Mouse (Mus musculus): ENCODE measurements around the gene Atp8b4. TPM values are rescaled to one million over a fixed set of nuclear protein-coding genes. Genes with fewer than 3 reads are reported as not detected.

The Atp8b4 gene
- polyA plus RNA-seq, 1 experiment, result 31.7 TPM

DNA sequence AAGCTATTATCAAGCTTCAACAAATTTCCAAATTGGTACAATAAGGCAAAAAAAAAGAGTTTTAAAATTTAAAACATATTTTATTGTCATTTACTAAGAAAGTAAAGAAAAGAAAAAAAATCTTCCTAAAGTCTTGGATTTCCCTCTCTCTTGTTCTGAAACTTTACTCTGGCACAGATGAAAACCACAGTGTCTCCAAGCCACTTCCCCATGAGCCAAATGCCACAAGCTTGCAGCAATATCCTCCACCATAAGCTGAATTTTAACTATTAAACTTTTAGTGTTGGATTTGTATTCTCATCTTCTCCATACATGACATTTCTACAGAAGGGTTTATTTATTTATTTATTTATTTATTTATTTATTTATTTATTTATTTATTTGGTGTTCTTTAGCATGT, 114.4 kb downstream of the Atp8b4 start:
- no peak for TF ChIP-seq CTCF (IDR thresholded peaks at IDR 0.05; ENCODE audit: low read depth, low read length)
- TF ChIP-seq POLR2A (IDR thresholded peaks at IDR 0.05; ENCODE audit: borderline replicate concordance, low read depth, low read length), result no peak
- Histone ChIP-seq H3K27ac (ENCODE audit: insufficient read depth, low read depth, low read length) (no peak overlapping the region), H3K4me3 (ENCODE audit: insufficient read depth, low read length) (no peak overlapping the region), H3K4me1 (ENCODE audit: control insufficient read depth, insufficient read depth, low read length) (peaks cover 13% of the 10 kb centered on the region)

DNA sequence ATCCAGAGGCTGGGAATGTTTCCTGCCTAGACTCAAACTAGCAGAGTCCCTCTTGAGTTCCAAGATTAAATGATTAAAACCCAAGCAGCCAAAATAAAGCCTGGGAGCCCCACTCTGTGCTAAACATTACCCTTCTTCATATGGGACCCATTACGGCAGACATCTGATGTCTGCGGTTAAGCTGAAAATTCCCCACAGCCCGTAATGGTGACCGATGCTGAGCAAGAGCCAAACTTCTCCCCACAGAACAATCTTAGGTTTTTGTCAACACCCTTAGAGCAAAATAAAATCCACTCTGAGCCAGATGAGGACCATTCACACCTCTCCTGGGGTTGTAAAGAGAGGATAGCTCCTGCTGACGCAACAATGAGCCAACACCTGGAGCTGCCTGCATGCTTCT, 120.2 kb downstream of the Atp8b4 start:
- TF ChIP-seq CTCF (IDR thresholded peaks at IDR 0.05; ENCODE audit: low read depth, low read length) (no peak), POLR2A (IDR thresholded peaks at IDR 0.05; ENCODE audit: borderline replicate concordance, low read depth, low read length) (no peak)
- no peak overlapping the region for H3K4me3 ChIP-seq (ENCODE audit: insufficient read depth, low read length)
- no peak overlapping the region for H3K27ac ChIP-seq (ENCODE audit: insufficient read depth, low read depth, low read length)
- H3K4me1 ChIP-seq (ENCODE audit: control insufficient read depth, insufficient read depth, low read length), result no peaks in the 10 kb centered on the region

DNA sequence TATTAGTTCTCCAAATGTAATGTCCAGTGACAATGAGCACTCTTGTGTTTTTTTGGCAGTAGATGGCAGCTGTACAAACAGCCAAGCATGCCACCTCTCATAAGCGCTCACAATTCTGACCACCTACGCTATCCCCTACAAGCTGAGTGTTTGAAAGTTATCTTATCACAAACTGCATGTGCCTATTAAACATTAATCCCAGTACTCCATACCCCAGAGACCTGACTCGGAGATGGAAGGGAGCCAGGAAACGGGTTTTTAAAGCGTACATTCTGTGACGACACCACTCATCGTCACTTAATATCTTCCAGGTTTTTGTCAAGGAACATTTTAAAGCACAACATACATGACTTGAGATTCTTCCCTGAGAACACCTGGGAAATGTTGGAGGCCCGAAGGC, 128.8 kb downstream of the Atp8b4 start:
- Histone ChIP-seq H3K4me1 (ENCODE audit: control insufficient read depth, insufficient read depth, low read length) (no peaks in the 10 kb centered on the region), H3K4me3 (ENCODE audit: insufficient read depth, low read length) (no peak overlapping the region)

DNA sequence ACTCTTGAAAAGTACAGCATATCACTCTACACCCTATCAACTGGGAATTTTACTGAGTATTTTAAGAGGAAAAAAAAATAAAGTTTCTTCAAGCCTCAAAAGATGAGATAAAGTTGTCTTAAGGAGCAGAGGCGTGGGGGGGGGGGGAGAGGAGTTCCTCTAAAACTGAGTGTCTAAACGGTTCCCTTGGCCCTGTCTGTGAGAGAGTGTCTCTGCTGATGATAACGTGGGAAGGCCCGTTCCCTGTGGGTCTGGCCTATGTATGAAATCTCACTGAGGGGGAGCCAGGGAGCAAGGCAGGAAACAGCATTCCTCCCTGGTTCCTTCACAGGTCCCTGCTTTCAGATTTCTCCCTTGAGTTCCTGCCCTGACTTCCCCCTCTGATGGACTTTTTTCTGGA, 130.7 kb downstream of the Atp8b4 start:
- H3K27ac ChIP-seq (ENCODE audit: insufficient read depth, low read depth, low read length), result no peak overlapping the region
- TF ChIP-seq CTCF (IDR thresholded peaks at IDR 0.05; ENCODE audit: low read depth, low read length) (no peak), POLR2A (IDR thresholded peaks at IDR 0.05; ENCODE audit: borderline replicate concordance, low read depth, low read length) (no peak)
- no peak overlapping the region for H3K4me3 ChIP-seq (ENCODE audit: insufficient read depth, low read length)

More for the DNA sequence above, 128.8 kb downstream of the Atp8b4 start:
- H3K27ac ChIP-seq (ENCODE audit: insufficient read depth, low read depth, low read length), result no peak overlapping the region
- TF ChIP-seq CTCF (IDR thresholded peaks at IDR 0.05; ENCODE audit: low read depth, low read length) (no peak), POLR2A (IDR thresholded peaks at IDR 0.05; ENCODE audit: borderline replicate concordance, low read depth, low read length) (no peak)

DNA sequence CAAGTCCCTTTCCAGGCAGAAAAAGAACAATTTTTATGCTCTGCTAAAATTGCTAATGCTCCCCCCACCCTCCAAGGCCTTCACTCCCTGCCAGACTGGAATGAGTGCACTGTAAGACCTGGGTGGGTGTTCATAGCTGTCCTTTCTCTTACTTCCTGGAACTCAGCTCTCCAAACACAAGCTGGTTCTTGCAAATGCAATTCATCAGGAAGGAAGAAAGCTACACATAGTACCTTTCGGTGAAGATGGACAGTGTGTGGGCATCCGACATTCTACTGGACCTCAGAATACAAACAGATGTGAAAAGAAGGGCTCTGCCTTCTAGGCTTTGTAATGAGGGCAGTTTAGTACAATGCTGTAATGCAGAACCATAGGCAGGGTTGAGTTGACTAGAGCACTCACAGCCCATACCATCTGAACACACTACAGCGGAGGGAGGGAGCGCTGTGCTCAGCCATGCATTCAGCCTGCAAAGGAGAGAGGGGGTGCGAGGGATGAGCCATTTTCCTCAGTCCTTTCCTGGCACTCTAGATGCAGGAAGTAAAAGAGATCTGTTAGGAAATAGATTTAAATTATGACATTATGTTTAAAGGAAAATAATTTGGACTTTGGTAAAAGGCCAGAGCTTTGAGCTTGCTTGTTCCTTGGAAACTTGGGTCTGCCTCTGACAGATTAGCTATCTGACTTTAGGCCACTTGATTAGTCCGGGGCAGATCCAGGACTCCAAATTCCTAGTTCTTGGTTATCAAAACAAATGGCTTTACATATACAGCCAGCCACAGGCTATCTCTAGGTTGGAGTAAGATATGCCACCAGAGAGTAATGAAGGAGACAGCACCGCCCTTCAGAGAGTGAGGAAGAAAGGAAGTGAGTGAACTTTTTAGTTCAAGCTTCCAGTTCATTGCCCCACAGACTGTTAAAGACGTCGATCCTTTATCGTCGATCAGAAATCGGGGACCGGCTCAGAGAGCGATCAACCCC, 136.4 kb downstream of the Atp8b4 start:
- Histone ChIP-seq H3K4me1 (ENCODE audit: control insufficient read depth, insufficient read depth, low read length) (peaks cover 13% of the 10 kb centered on the region), H3K4me3 (ENCODE audit: insufficient read depth, low read length) (no peak overlapping the region), H3K27ac (ENCODE audit: insufficient read depth, low read depth, low read length) (peak overlapping the region; percentile 45)
- TF ChIP-seq CTCF (IDR thresholded peaks at IDR 0.05; ENCODE audit: low read depth, low read length), result no peak
- TF ChIP-seq POLR2A (IDR thresholded peaks at IDR 0.05; ENCODE audit: borderline replicate concordance, low read depth, low read length), result no peak

More for the DNA sequence above, 130.7 kb downstream of the Atp8b4 start:
- H3K4me1 ChIP-seq (ENCODE audit: control insufficient read depth, insufficient read depth, low read length), result no peaks in the 10 kb centered on the region

DNA sequence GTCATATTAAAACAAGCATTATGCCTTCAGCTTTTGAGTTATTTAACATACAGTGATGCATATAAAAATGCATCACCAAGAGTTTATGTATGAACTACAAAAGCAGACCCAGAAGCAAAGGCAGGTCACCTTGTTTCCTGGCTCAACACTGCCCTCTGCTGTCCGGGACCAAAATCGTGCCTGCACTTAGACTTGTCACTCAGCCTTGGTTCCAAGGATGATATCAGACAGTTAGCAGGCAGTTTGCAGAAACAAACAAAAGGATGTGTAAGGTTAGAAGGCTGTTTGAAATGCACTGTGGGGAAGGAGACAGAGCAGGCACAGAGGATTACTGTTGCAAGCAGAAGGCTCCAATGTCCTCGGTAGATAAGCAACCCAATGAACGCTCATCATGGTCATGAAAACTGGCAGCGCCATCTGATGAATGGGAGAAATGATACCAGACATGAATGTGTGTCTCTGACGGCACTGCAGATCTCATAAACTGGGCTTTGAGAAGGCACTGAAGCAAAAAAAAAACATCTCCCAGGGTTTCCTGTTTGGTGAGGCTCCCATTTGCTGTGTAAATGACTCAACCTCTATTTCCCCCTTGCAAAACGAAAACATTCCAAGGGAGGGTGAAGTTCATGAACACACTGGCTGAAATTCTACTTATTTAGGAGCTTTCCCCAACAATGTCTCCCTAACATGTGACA, 137.3 kb downstream of the Atp8b4 start:
- no peak overlapping the region for H3K4me3 ChIP-seq (ENCODE audit: insufficient read depth, low read length)
- H3K4me1 ChIP-seq (ENCODE audit: control insufficient read depth, insufficient read depth, low read length), result peaks cover 13% of the 10 kb centered on the region
- H3K27ac ChIP-seq (ENCODE audit: insufficient read depth, low read depth, low read length), result peak overlapping the region; percentile 45
- peak; percentile 71 for TF ChIP-seq CTCF (IDR thresholded peaks at IDR 0.05; ENCODE audit: low read depth, low read length)
- no peak for TF ChIP-seq POLR2A (IDR thresholded peaks at IDR 0.05; ENCODE audit: borderline replicate concordance, low read depth, low read length)

DNA sequence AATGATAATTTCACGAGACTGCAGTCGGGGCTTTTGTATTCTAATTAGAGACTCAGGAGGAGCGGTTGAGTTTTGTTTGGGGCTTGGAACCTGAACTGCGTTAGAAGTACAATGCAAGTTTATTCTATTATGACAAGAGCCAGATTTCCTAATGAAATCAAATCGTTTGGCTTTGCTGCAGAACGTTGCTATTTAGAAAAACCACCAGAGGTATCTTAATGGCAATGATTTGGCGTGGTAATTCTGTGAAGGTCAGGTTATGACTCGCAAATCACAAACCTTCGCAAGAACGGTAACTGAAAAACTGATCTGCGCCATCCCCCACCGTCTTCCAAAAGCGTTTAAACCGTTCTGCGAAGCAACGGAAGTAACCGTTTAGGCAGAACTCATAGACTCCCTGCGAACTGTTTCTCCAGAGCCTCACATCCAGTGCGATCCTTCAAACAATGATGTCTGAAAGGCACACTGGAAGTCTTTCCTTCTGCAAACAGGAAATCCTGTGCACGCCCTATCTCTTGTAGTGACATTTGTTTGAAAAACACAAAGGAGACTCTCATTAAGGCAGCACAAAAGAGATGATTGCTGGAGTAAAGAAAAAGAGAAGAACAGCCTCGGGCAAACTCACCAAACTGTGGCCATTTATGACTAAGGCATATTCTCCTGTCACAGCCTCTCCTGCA, 139.2 kb downstream of the Atp8b4 start:
- no peak overlapping the region for H3K4me3 ChIP-seq (ENCODE audit: insufficient read depth, low read length)
- peaks cover 13% of the 10 kb centered on the region for H3K4me1 ChIP-seq (ENCODE audit: control insufficient read depth, insufficient read depth, low read length)
- H3K27ac ChIP-seq (ENCODE audit: insufficient read depth, low read depth, low read length), result no peak overlapping the region
- TF ChIP-seq CTCF (IDR thresholded peaks at IDR 0.05; ENCODE audit: low read depth, low read length) (no peak), POLR2A (IDR thresholded peaks at IDR 0.05; ENCODE audit: borderline replicate concordance, low read depth, low read length) (no peak)

DNA sequence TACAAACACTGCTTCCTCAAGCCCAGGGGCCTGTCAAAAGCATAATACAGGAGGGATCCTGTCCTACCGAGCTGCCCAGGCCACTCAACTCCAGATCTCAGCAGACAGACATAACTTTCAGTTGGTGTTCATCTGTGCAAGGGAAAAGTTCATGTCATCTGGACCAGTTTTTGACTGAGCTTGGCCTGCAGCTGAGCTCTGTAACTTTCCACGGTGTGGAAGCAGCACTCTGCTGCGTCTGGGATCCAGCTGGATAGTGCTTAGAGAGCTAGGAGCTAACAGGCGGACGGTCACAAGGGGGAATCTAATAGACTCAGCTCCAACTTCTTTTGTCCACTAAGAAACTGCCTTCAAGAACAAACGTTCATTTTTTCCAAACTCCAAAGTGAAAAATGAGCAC, 139.8 kb downstream of the Atp8b4 start:
- no peak overlapping the region for H3K27ac ChIP-seq (ENCODE audit: insufficient read depth, low read depth, low read length)
- peaks cover 13% of the 10 kb centered on the region for H3K4me1 ChIP-seq (ENCODE audit: control insufficient read depth, insufficient read depth, low read length)
- no peak overlapping the region for H3K4me3 ChIP-seq (ENCODE audit: insufficient read depth, low read length)
- TF ChIP-seq CTCF (IDR thresholded peaks at IDR 0.05; ENCODE audit: low read depth, low read length) (no peak), POLR2A (IDR thresholded peaks at IDR 0.05; ENCODE audit: borderline replicate concordance, low read depth, low read length) (no peak)

DNA sequence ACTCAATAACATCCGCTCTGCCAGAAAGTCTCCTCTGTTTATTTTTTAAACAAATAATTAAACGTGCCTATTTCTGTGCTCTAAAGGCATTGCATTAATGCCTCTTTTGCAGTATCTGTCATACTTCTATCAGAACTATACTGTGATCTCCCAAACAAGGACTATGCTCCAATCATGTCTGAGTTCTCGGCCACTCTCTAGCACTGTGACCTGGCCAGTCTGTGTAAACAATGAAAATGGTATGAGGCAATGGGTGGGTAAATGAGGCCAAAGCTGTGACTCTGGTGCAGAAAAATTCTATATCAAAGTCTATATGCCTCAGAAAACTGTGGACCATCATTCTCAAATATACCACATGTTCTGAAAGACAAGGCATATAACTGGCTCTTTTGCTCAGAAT, 140.5 kb downstream of the Atp8b4 start:
- peaks cover 13% of the 10 kb centered on the region for H3K4me1 ChIP-seq (ENCODE audit: control insufficient read depth, insufficient read depth, low read length)
- TF ChIP-seq POLR2A (IDR thresholded peaks at IDR 0.05; ENCODE audit: borderline replicate concordance, low read depth, low read length) (no peak), CTCF (IDR thresholded peaks at IDR 0.05; ENCODE audit: low read depth, low read length) (no peak)
- no peak overlapping the region for H3K27ac ChIP-seq (ENCODE audit: insufficient read depth, low read depth, low read length)
- H3K4me3 ChIP-seq (ENCODE audit: insufficient read depth, low read length), result no peak overlapping the region

Measured in bone marrow macrophage, adult 2 months (primary cell).